Mouse (Mus musculus): ENCODE results near the gene Mre11a. TPM values are rescaled to one million over a fixed set of nuclear protein-coding genes. Genes with fewer than 3 reads are reported as not detected.
A peak's percentile ranks its signal among the peaks of the same experiment; 100 is the strongest.

The Mre11a gene
- polyA plus RNA-seq, 1 experiment from 2014 or later, result 14.4 TPM

DNA sequence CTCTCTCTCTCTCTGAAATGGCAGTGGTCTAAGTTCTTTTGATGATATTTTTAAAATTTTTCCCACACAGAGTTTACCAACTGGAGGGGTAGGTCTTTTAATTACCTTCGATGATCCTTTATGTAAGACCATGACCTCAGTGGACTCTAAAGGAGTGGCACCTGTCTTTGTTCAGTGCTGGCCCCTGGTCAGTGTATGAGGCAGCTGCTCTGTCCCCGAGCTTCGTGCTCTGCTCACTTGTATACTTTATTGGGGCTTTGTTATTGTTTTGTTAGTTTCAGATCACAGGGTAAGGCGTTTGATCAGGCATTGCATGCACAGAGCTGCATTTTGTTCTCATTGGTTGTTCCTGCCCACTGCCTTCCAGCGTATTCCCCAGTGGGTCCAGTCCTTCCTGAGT lies 55.5 kb downstream of the Mre11a start:
- WGBS, result 82% methylated on average over 5 of the region's 5 CpGs
- H3K4me2 ChIP-seq (ENCODE audit: low read depth, low read length), result no peak overlapping the region
- H3K4me1 ChIP-seq (ENCODE audit: control insufficient read depth, insufficient read depth, low read length), result peaks cover 8% of the 10 kb centered on the region
- H3K9me3 ChIP-seq (replicated peaks; ENCODE audit: control insufficient read depth, low read length), result no peaks in the 10 kb centered on the region
- no peak overlapping the region for H3K27ac ChIP-seq (ENCODE audit: low read length)
- H3K4me3 ChIP-seq (ENCODE audit: low read length), result no peak overlapping the region
- no peak overlapping the region for H3K9ac ChIP-seq (ENCODE audit: low read length)
- no peaks in the 10 kb centered on the region for H3K27me3 ChIP-seq (ENCODE audit: control insufficient read depth, insufficient read depth, low read length)
- 0 out of 2 replicates have a peak, but pooled peaks cover 2% of the 10 kb centered on the region for H3K36me3 ChIP-seq (ENCODE audit: control insufficient read depth, insufficient read depth)
- no peak for ATAC-seq (replicated peaks; ENCODE audit: extremely low read depth, insufficient read depth, low FRiP score)

DNA sequence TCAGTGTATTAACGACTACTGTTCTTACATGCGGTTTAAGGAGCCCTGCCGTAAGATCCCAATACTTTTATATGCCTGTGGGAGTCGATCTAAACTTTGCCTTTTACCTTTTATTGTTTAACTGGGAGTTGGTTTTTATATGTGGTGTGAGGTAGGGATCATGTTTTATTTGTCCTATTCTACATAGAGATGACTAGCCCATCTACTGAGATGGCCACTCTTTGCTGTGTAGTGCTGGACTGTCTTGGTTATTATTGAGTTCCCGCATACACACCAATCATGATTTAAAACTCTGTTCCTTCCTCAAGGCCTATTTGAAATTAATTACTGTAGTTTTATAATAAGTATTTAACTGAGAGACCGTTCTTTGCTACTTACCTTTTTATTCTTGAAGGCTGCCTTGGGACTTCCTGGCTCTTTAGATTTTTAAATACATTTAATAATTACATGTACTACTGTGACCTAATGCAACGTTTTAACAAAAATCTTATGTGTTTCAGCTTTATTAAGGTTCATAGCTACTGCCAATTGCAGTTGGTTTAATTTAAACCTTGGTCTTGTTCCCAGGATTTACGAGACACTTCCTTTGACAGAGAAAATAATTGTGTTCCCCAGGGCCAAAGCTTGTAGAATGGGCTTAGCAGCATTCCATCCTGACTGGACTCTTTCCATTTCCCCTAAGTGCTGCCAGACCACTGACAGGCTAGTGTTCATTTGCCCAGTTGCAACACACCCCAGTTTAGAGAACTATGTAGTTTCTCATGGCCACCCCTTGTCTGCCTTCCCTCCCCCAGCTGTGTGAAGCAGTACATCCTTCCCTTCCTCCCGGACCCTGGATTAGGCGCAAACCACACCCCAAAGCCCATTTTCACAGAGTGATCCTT lies 57.7 kb downstream of the Mre11a start:
- Histone ChIP-seq H3K4me2 (ENCODE audit: low read depth, low read length) (no peak overlapping the region), H3K9me3 (replicated peaks; ENCODE audit: control insufficient read depth, low read length) (peaks cover 2% of the 10 kb centered on the region; the same call in 1 of the 2 replicates), H3K36me3 (ENCODE audit: control insufficient read depth, insufficient read depth) (no peaks in the 10 kb centered on the region), H3K27ac (ENCODE audit: low read length) (no peak overlapping the region), H3K27me3 (ENCODE audit: control insufficient read depth, insufficient read depth, low read length) (no peaks in the 10 kb centered on the region), H3K4me1 (ENCODE audit: control insufficient read depth, insufficient read depth, low read length) (peaks cover 8% of the 10 kb centered on the region), H3K4me3 (ENCODE audit: low read length) (no peak overlapping the region), H3K9ac (ENCODE audit: low read length) (no peak overlapping the region)
- peak; percentile 47 for ATAC-seq (replicated peaks; ENCODE audit: extremely low read depth, insufficient read depth, low FRiP score)
- WGBS, result 74% methylated on average over 10 of the region's 10 CpGs

DNA sequence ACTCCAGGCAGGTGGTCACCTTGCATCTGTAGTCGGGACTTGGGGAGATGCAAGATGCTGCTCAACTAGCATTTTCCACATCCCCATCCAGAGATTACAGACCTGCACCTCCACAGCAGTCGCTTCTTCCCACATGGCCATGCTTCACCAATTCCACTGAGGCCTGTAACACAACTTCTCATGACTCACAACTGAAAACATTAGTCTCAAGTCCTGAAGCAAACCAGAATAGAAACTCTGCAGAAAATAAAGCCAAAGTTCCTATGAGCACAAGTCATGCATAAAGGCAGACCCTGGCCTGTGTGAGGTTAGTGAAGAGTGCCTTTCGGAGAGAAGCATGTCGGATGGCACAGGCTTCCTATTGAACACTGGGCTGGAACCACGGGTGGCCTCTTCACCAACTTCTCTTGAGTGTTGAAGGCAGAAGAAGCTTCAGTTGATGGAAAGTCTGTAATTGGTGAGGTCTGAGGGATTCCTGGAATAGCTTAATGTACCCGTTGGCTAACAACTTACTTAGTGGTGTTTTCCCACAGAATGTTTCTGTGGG lies 58.9 kb downstream of the Mre11a start:
- no peak for ATAC-seq (replicated peaks; ENCODE audit: extremely low read depth, insufficient read depth, low FRiP score)
- Histone ChIP-seq H3K4me3 (ENCODE audit: low read length) (no peak overlapping the region), H3K9me3 (replicated peaks; ENCODE audit: control insufficient read depth, low read length) (peaks cover 2% of the 10 kb centered on the region; the same call in 1 of the 2 replicates), H3K27ac (ENCODE audit: low read length) (no peak overlapping the region), H3K4me2 (ENCODE audit: low read depth, low read length) (no peak overlapping the region), H3K36me3 (ENCODE audit: control insufficient read depth, insufficient read depth) (no peaks in the 10 kb centered on the region), H3K4me1 (ENCODE audit: control insufficient read depth, insufficient read depth, low read length) (peaks cover 8% of the 10 kb centered on the region), H3K9ac (ENCODE audit: low read length) (no peak overlapping the region), H3K27me3 (ENCODE audit: control insufficient read depth, insufficient read depth, low read length) (no peaks in the 10 kb centered on the region)
- 93% methylated on average over 6 of the region's 6 CpGs for WGBS

DNA sequence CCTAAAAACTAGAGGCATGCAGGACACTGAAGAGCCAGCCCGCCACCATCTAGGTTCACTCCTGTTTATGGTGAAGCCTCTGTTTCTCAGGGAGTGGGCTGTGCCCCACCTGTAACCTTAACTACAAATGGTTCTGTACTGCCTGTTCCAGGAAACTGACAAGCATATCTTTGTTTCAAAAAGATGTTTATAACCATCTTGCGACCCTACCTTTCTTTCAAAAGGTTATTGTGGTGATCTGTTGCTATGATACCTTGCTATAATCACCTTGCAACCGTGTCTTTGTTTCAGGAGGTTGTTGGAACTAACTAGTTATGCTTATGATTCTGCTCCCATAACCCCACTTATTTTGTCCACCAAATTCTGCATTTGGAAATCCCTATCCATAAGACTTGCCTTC lies 59.4 kb downstream of the Mre11a start:
- Histone ChIP-seq H3K4me1 (ENCODE audit: control insufficient read depth, insufficient read depth, low read length) (peaks cover 8% of the 10 kb centered on the region), H3K9ac (ENCODE audit: low read length) (no peak overlapping the region), H3K9me3 (replicated peaks; ENCODE audit: control insufficient read depth, low read length) (peaks cover 2% of the 10 kb centered on the region; the same call in 1 of the 2 replicates), H3K36me3 (ENCODE audit: control insufficient read depth, insufficient read depth) (no peaks in the 10 kb centered on the region), H3K27me3 (ENCODE audit: control insufficient read depth, insufficient read depth, low read length) (no peaks in the 10 kb centered on the region), H3K27ac (ENCODE audit: low read length) (no peak overlapping the region), H3K4me3 (ENCODE audit: low read length) (no peak overlapping the region), H3K4me2 (ENCODE audit: low read depth, low read length) (no peak overlapping the region)
- 86% methylated on average over 3 of the region's 3 CpGs for WGBS
- ATAC-seq (replicated peaks; ENCODE audit: extremely low read depth, insufficient read depth, low FRiP score), result no peak

DNA sequence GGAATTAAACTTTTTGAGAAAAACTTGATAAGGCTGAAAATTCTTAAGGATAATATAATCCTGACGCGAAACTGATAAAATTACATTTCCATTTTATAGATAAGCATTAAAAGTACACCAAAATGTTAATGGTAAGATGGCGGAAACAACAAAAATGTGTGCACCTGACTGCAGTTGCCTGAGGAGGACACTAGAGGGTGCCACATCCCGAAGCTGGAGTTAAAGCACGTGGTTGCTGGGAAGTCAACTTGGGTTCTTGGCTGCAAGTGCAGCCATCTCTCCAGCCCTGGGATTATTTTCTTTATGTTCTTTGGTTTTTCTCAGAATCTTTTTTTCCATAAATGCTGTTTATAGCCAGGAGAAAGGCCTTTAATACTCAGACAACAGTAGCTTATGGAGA lies 62.0 kb downstream of the Mre11a start:
- Histone ChIP-seq H3K36me3 (ENCODE audit: control insufficient read depth, insufficient read depth) (no peaks in the 10 kb centered on the region), H3K4me1 (ENCODE audit: control insufficient read depth, insufficient read depth, low read length) (peaks cover 3% of the 10 kb centered on the region; the same call in 1 of the 2 replicates), H3K27ac (ENCODE audit: low read length) (no peak overlapping the region), H3K27me3 (ENCODE audit: control insufficient read depth, insufficient read depth, low read length) (no peaks in the 10 kb centered on the region), H3K4me3 (ENCODE audit: low read length) (no peak overlapping the region), H3K4me2 (ENCODE audit: low read depth, low read length) (no peak overlapping the region), H3K9me3 (replicated peaks; ENCODE audit: control insufficient read depth, low read length) (peaks cover 2% of the 10 kb centered on the region; the same call in 1 of the 2 replicates), H3K9ac (ENCODE audit: low read length) (no peak overlapping the region)
- ATAC-seq (replicated peaks; ENCODE audit: extremely low read depth, insufficient read depth, low FRiP score), result no peak
- 40% methylated on average over 5 of the region's 5 CpGs for WGBS

DNA sequence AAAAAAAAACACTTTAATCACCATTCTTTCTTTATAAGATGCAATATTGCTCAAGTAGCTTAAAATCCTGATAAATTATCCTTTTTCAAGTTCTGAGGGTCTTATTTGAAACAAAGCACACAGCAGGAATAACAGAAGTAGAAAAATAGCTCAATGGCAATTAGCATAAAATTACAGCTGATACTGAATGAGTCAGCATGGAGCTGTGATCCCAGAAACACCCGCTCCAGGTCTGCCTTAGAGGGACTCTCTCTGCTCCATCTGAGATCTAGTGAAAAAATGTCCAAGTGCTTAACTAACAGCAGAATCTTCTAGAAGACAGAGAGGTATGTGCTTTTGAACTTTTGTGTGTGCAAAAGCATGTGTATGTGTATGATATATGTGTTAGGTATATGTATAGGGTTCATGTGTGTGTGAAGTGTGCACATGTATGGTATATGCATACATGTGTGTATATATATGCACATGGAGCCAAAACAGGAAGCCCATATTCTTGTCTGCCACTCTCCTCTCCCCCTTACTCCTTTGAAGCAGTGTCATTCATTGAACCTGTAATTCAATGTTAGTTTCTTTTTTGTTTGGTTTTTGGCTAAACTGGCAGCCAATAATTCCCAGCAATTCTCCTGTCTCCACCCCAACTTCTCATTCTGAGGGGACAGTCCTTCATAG lies 63.9 kb downstream of the Mre11a start:
- ATAC-seq (replicated peaks; ENCODE audit: extremely low read depth, insufficient read depth, low FRiP score), result no peak
- Histone ChIP-seq H3K9ac (ENCODE audit: low read length) (no peak overlapping the region), H3K27ac (ENCODE audit: low read length) (no peak overlapping the region), H3K36me3 (ENCODE audit: control insufficient read depth, insufficient read depth) (no peaks in the 10 kb centered on the region), H3K27me3 (ENCODE audit: control insufficient read depth, insufficient read depth, low read length) (no peaks in the 10 kb centered on the region), H3K4me1 (ENCODE audit: control insufficient read depth, insufficient read depth, low read length) (no peaks in the 10 kb centered on the region), H3K4me2 (ENCODE audit: low read depth, low read length) (no peak overlapping the region), H3K4me3 (ENCODE audit: low read length) (no peak overlapping the region), H3K9me3 (replicated peaks; ENCODE audit: control insufficient read depth, low read length) (peaks cover 2% of the 10 kb centered on the region; the same call in 1 of the 2 replicates)
- WGBS, result 67% methylated on average over 1 of the region's 1 CpGs

DNA sequence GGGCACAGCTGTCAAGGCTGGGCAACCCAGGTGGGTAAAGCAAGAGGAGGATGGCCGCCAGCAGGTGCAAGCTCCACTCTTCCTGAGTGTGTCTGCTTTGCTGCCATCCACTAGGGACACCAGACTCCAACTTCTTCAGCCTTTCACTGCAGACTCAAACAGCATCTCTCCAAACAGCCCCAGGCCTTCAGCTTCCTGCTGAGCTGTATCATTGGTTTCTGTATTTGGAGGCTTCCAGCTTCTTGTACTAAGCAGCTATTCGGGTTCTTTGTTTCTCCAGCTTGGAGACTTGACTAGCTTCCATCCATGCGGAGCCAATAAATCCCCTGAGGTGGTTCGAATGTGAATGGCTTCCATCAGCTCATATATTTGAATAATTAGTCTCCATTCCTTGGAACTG lies 70.1 kb downstream of the Mre11a start:
- Histone ChIP-seq H3K9me3 (replicated peaks; ENCODE audit: control insufficient read depth, low read length) (no peaks in the 10 kb centered on the region), H3K9ac (ENCODE audit: low read length) (no peak overlapping the region), H3K27ac (ENCODE audit: low read length) (no peak overlapping the region; the same call in 1 of the 2 replicates), H3K36me3 (ENCODE audit: control insufficient read depth, insufficient read depth) (no peaks in the 10 kb centered on the region), H3K4me3 (ENCODE audit: low read length) (no peak overlapping the region), H3K4me1 (ENCODE audit: control insufficient read depth, insufficient read depth, low read length) (peaks cover 1% of the 10 kb centered on the region; the same call in 1 of the 2 replicates), H3K4me2 (ENCODE audit: low read depth, low read length) (no peak overlapping the region), H3K27me3 (ENCODE audit: control insufficient read depth, insufficient read depth, low read length) (peaks cover 23% of the 10 kb centered on the region)
- WGBS, result 68% methylated on average over 4 of the region's 4 CpGs
- no peak for ATAC-seq (replicated peaks; ENCODE audit: extremely low read depth, insufficient read depth, low FRiP score)

DNA sequence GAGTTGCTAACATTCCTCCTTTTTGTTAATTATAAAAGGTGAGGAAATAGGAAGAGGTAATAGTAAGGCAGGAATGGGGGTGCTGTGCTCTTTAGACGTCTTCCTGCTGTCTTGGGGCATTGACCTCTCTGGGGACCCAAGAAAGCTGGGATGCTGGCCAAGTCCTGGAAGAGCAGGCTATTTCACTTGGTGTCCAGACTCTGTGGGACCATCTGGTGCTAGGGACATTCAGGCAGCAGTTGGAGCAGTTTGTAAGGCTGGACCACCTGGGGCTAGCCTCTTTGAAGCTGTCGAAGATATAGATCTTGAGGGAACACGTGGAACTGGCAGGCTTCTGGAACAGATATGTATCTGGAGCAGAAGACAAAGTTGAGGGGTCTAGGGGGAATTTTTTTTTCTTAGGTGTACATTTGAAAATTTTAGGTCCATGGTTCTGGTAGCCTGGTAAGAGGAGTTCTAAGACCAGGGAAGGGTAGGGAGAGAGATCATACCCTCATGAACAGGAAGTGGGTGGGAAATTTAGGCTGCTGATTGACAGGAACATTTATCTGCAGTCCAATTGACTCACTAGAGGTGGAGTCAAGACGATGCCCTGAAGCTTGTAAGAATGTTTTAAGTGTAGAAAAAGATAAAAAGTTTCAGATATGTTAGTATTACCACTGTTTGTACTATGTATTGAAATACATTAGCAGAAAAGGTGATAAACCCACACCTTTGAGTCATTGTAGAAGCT lies 72.6 kb downstream of the Mre11a start:
- Histone ChIP-seq H3K9ac (ENCODE audit: low read length) (no peak overlapping the region), H3K27ac (ENCODE audit: low read length) (no peak overlapping the region), H3K27me3 (ENCODE audit: control insufficient read depth, insufficient read depth, low read length) (peaks cover 45% of the 10 kb centered on the region), H3K9me3 (replicated peaks; ENCODE audit: control insufficient read depth, low read length) (no peaks in the 10 kb centered on the region), H3K4me2 (ENCODE audit: low read depth, low read length) (no peak overlapping the region), H3K4me1 (ENCODE audit: control insufficient read depth, insufficient read depth, low read length) (peaks cover 3% of the 10 kb centered on the region; the same call in 1 of the 2 replicates), H3K4me3 (ENCODE audit: low read length) (no peak overlapping the region), H3K36me3 (ENCODE audit: control insufficient read depth, insufficient read depth) (no peaks in the 10 kb centered on the region)
- ATAC-seq (replicated peaks; ENCODE audit: extremely low read depth, insufficient read depth, low FRiP score), result no peak
- 41% methylated on average over 4 of the region's 4 CpGs for WGBS
